Mouse (Mus musculus) kidney, adult 2 months (tissue): ENCODE measurements around the gene Ptprs. TPM values are rescaled to one million over a fixed set of nuclear protein-coding genes. Genes with fewer than 3 reads are reported as not detected.

Experiments used
- DNase-seq: peaks from one replicate; pipeline ENCODE4 v3.0.0; 2021
- H3K27ac ChIP-seq: fragments of 200-500 bp; 2 replicates; pipeline ENCODE4 v1.5.1; 2012; ENCODE audit warnings: low read depth, low read length, control low read depth, inconsistent platforms; ENCODE audit not compliant: insufficient read depth
- H3K27me3 ChIP-seq: fragments of 200-500 bp; replicated peaks from 2 replicates; pipeline ENCODE4 v1.6.1; 2012; ENCODE audit warnings: mild to moderate bottlenecking, moderate library complexity, low read length, inconsistent platforms; ENCODE audit not compliant: control insufficient read depth, insufficient read depth
- H3K36me3 ChIP-seq: fragments of 200-500 bp; 2 replicates; pipeline ENCODE4 v1.6.1; 2012; ENCODE audit warnings: mild to moderate bottlenecking, moderate library complexity, low read length, inconsistent platforms; ENCODE audit not compliant: control insufficient read depth, insufficient read depth
- H3K4me1 ChIP-seq: fragments of 200-500 bp; 2 replicates; pipeline ENCODE4 v1.6.1; 2011; ENCODE audit warnings: low read length; ENCODE audit not compliant: control insufficient read depth, insufficient read depth
- H3K4me3 ChIP-seq: fragments of 200-500 bp; 2 replicates; pipeline ENCODE4 v1.5.1; 2011; ENCODE audit warnings: mild to moderate bottlenecking, low read depth, low read length, control low read depth; ENCODE audit not compliant: insufficient read depth
- CTCF ChIP-seq: fragments of 200-500 bp; conservative IDR thresholded peaks from 2 replicates; pipeline ENCODE4 v1.5.1; 2011; ENCODE audit warnings: low read depth, mild to moderate bottlenecking, control low read depth, low read length, moderate library complexity, mixed read lengths; ENCODE audit not compliant: insufficient read depth, insufficient read length
- POLR2A ChIP-seq: fragments of 200-500 bp; IDR thresholded peaks from one replicate; pipeline ENCODE4 v1.6.1; 2011; ENCODE audit warnings: low read depth, low read length, control low read depth
- WGBS: fragments of 180-500 bp; shearing (Covaris S2); methylation state at CpG from one replicate; pipeline ENCODE4 v1.1.7; 2018; 5-methylcytosine and 5-hydroxymethylcytosine counted together
- polyA plus RNA-seq: library from polyadenylated mRNA; depleted of rRNA; stranded (reverse); fragments of >200 nt; gene quantifications from 2 replicates; pipeline ENCODE4 v1.2.3, GENCODE M21; 2012

Gene Ptprs
- polyA plus RNA-seq, 1 experiment, result 38.8 TPM

GRCm38 (mm10) chr17:56396051-56396450, 80.2 kb downstream of the Ptprs start:
- Histone ChIP-seq H3K36me3 (no peaks in the 10 kb centered on the region; the same call in 1 of the 2 replicates), H3K27me3 (no peaks in the 10 kb centered on the region), H3K4me3 (no peak overlapping the region), H3K4me1 (no peaks in the 10 kb centered on the region), H3K27ac (no peak overlapping the region)
- 90% methylated on average over 6 of the region's 6 CpGs for WGBS
- DNase-seq, result no peak
- TF ChIP-seq POLR2A (no peak), CTCF (no peak)

GRCm38 (mm10) chr17:56393889-56394288, 82.4 kb downstream of the Ptprs start:
- H3K36me3 ChIP-seq, result no peaks in the 10 kb centered on the region
- WGBS, result 95% methylated on average over 10 of the region's 10 CpGs
- no peak for DNase-seq

GRCm38 (mm10) chr17:56393238-56393637, 83.0 kb downstream of the Ptprs start:
- no peak for DNase-seq
- H3K27me3 ChIP-seq, result no peaks in the 10 kb centered on the region
- no peak overlapping the region for H3K27ac ChIP-seq
- H3K36me3 ChIP-seq, result no peaks in the 10 kb centered on the region
- H3K4me1 ChIP-seq, result no peaks in the 10 kb centered on the region
- TF ChIP-seq POLR2A (no peak), CTCF (no peak)
- WGBS, result 88% methylated on average over 6 of the region's 6 CpGs
- no peak overlapping the region for H3K4me3 ChIP-seq

More at GRCm38 (mm10) chr17:56393889-56394288, 82.4 kb downstream of the Ptprs start:
- no peaks in the 10 kb centered on the region for H3K4me1 ChIP-seq
- H3K27ac ChIP-seq, result no peak overlapping the region
- TF ChIP-seq CTCF (no peak), POLR2A (no peak)
- no peaks in the 10 kb centered on the region for H3K27me3 ChIP-seq
- H3K4me3 ChIP-seq, result no peak overlapping the region

GRCm38 (mm10) chr17:56387612-56388011, 88.7 kb downstream of the Ptprs start:
- no peaks in the 10 kb centered on the region for H3K4me1 ChIP-seq
- WGBS, result 52% methylated on average over 6 of the region's 6 CpGs
- H3K4me3 ChIP-seq, result no peak overlapping the region
- H3K36me3 ChIP-seq, result no peaks in the 10 kb centered on the region
- peak; percentile 11 for DNase-seq
- H3K27ac ChIP-seq, result no peak overlapping the region
- H3K27me3 ChIP-seq, result no peaks in the 10 kb centered on the region
- TF ChIP-seq POLR2A (no peak), CTCF (no peak)

GRCm38 (mm10) chr17:56384903-56385302, 91.4 kb downstream of the Ptprs start:
- Histone ChIP-seq H3K27ac (no peak overlapping the region), H3K4me3 (no peak overlapping the region), H3K4me1 (peaks cover 16% of the 10 kb centered on the region), H3K27me3 (no peaks in the 10 kb centered on the region), H3K36me3 (no peaks in the 10 kb centered on the region)
- TF ChIP-seq POLR2A (no peak), CTCF (no peak)
- DNase-seq, result peak; percentile 45
- WGBS, result 56% methylated on average over 6 of the region's 6 CpGs

GRCm38 (mm10) chr17:56382997-56383396, 93.3 kb downstream of the Ptprs start:
- WGBS, result 68% methylated on average over 8 of the region's 8 CpGs
- H3K36me3 ChIP-seq, result no peaks in the 10 kb centered on the region
- TF ChIP-seq CTCF (no peak), POLR2A (no peak)

GRCm38 (mm10) chr17:56381183-56381582, 95.1 kb downstream of the Ptprs start:
- WGBS, result 38% methylated on average over 5 of the region's 5 CpGs
- no peak for TF ChIP-seq POLR2A
- no peak for TF ChIP-seq CTCF
- peak; percentile 70 for DNase-seq
- H3K27ac ChIP-seq, result peak overlapping the region; percentile 57
- peaks cover 16% of the 10 kb centered on the region for H3K4me1 ChIP-seq
- H3K4me3 ChIP-seq, result no peak overlapping the region
- H3K36me3 ChIP-seq, result no peaks in the 10 kb centered on the region
- no peaks in the 10 kb centered on the region for H3K27me3 ChIP-seq

More at GRCm38 (mm10) chr17:56382997-56383396, 93.3 kb downstream of the Ptprs start:
- Histone ChIP-seq H3K27ac (no peak overlapping the region), H3K27me3 (no peaks in the 10 kb centered on the region), H3K4me1 (peaks cover 16% of the 10 kb centered on the region), H3K4me3 (no peak overlapping the region)
- DNase-seq, result no peak

GRCm38 (mm10) chr17:56380286-56380685, 96.0 kb downstream of the Ptprs start:
- Histone ChIP-seq H3K27me3 (no peaks in the 10 kb centered on the region), H3K36me3 (no peaks in the 10 kb centered on the region), H3K4me3 (no peak overlapping the region), H3K4me1 (peaks cover 16% of the 10 kb centered on the region), H3K27ac (no peak overlapping the region)
- DNase-seq, result no peak
- 51% methylated on average over 6 of the region's 6 CpGs for WGBS
- TF ChIP-seq POLR2A, result no peak
- no peak for TF ChIP-seq CTCF
